Mouse (Mus musculus) bone marrow, adult 2 months (tissue): ENCODE data around the gene Igfbpl1. TPM values are rescaled to one million over a fixed set of nuclear protein-coding genes. Genes with fewer than 3 reads are reported as not detected.

ENCODE experiments used
- H3K27ac ChIP-seq: fragments of 200-500 bp; 2 replicates; pipeline ENCODE4 v1.5.1; 2012; ENCODE audit warnings: low read depth, mild to moderate bottlenecking, control low read depth, inconsistent platforms, low read length; ENCODE audit not compliant: control insufficient read depth, poor library complexity, insufficient read depth
- H3K4me1 ChIP-seq: fragments of 200-500 bp; 2 replicates; pipeline ENCODE4 v1.6.1; 2011; ENCODE audit warnings: low read length; ENCODE audit not compliant: control insufficient read depth, insufficient read depth
- H3K4me3 ChIP-seq: fragments of 200-500 bp; replicated peaks from 2 replicates; pipeline ENCODE3; 2011; ENCODE audit warnings: mild to moderate bottlenecking, low read depth, low read length, control low read depth; ENCODE audit not compliant: control insufficient read depth
- CTCF ChIP-seq: fragments of 200-500 bp; IDR thresholded peaks from 2 replicates; pipeline ENCODE4 v1.5.1; 2011; ENCODE audit warnings: low read length, control low read depth; ENCODE audit not compliant: control insufficient read depth, insufficient read depth
- POLR2A ChIP-seq: fragments of 200-500 bp; IDR thresholded peaks from 2 replicates; pipeline ENCODE4 v1.6.1; 2011; ENCODE audit warnings: low read depth, mild to moderate bottlenecking, control low read depth, low read length, borderline replicate concordance; ENCODE audit not compliant: control insufficient read depth
- WGBS: fragments of 180-500 bp; shearing (Covaris S2); methylation state at CpG from one replicate; pipeline ENCODE4 v1.1.7; 2018; 5-methylcytosine and 5-hydroxymethylcytosine counted together
- polyA plus RNA-seq: library from polyadenylated mRNA; stranded (reverse); fragments of >200 nt; gene quantifications from 2 replicates; pipeline ENCODE4 v1.2.4, GENCODE M21; 2011; ENCODE audit warnings: low replicate concordance; ENCODE audit not compliant: missing spikeins, insufficient read depth, insufficient read length

Igfbpl1 gene
- polyA plus RNA-seq, 1 experiment, result 1.6 TPM

- H3K4me3 ChIP-seq, result no peak overlapping the region
Measured at GRCm38 (mm10) chr4:45849419-45849818, 22.7 kb upstream of the Igfbpl1 start.

GRCm38 (mm10) chr4:45848825-45849156, 22.1 kb upstream of the Igfbpl1 start:
- no peak overlapping the region for H3K27ac ChIP-seq

More at GRCm38 (mm10) chr4:45849419-45849818, 22.7 kb upstream of the Igfbpl1 start:
- no peaks in the 10 kb centered on the region for H3K4me1 ChIP-seq
- TF ChIP-seq CTCF (no peak), POLR2A (no peak)
- H3K27ac ChIP-seq, result no peak overlapping the region
- 39% methylated on average over 1 of the region's 1 CpGs for WGBS

DNA sequence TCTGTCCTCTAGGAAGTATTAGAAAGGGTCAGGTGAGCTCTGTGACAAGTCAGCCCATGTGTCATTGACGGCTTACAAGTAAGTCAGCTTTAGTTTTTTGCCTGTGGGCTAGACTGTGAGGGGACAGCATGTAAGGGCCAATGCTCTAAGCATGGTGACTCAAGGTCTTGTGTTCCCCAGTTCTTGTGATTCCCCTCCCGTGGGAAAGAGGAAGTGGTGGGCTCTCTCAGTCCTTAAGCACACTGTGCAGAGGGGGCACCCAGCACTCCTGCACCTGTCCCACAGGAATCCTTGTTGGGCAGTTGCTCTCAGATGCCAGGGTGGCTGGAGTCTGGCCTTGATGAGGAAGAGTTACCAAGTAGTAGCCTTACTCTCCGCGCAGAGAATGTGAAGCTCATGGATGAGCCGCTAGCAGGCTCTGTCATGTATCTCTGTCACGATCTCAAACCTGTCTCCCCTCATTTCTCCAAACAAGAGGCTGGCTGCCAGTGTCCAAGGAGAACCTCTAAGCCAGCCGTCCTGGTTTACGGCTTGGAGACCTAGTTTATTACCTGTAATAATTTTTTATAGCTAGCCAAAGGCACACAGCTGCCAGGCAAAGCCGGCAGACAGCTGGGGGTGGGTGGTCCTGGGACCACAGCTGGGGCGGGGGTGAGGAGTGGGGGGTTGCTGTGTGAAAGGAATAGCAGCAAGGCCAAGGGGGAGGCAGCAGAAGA, 21.5 kb upstream of the Igfbpl1 start, which contains the start of gene Stra6l:
Gene Stra6l (plus strand): TSS at position 556 of the 716 bp plus-strand sequence.
- WGBS, result 25% methylated on average over 10 of the region's 10 CpGs
- Histone ChIP-seq H3K4me3 (no peak within 1 kb of the TSS), H3K4me1 (no peaks in the 10 kb centered on the region), H3K27ac (no peak within 1 kb of the TSS)
- TF ChIP-seq CTCF, result no peak
- no peak for TF ChIP-seq POLR2A

More at GRCm38 (mm10) chr4:45848825-45849156, 22.1 kb upstream of the Igfbpl1 start:
- TF ChIP-seq POLR2A (no peak), CTCF (no peak)
- H3K4me1 ChIP-seq, result no peaks in the 10 kb centered on the region
- WGBS, result 37% methylated on average over 10 of the region's 10 CpGs
- H3K4me3 ChIP-seq, result no peak overlapping the region

DNA sequence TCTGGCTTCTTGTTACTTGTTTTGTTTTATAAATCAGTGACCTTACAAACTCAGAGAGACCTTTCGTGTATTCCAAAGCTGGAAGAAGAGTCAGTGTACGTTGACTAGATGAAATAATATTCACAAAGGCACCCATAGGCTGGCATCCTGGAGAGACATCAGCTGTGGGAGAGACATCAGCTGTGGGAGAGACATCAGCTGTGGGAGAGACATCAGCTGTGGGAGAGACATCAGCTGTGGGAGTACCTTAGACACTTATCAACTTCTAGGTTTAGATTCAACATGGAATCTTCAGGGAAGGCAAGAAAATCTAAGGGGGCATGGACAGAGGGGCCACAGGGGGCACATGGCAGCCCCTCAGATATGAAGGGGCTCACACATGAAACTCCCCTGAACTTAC, 19.5 kb upstream of the Igfbpl1 start:
- Histone ChIP-seq H3K4me1 (no peaks in the 10 kb centered on the region), H3K27ac (no peak overlapping the region), H3K4me3 (no peak overlapping the region)
- WGBS, result 76% methylated on average over 2 of the region's 2 CpGs
- TF ChIP-seq CTCF (no peak), POLR2A (no peak)

DNA sequence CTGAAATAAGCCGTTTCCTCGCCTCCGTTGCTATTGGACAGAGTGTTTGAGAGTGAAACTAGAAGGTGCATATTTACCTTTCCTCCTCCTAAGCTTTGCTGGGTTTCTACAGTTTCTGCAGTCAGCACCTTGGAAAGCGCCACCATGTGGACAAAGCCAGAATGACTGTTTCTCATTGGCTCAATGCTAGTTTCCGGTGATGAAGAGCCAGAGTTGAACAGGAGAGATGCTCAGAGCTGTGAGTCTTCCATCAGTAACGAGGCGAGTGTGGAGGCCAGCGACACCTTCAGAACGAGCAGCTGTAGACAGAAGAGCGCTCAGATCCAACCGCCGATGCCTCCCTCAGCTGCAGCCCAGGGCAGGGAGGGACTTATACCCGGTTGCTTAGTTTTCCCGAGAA, 17.6 kb upstream of the Igfbpl1 start:
- H3K4me3 ChIP-seq, result no peak overlapping the region
- H3K27ac ChIP-seq, result no peak overlapping the region; the same call in 1 of the 2 replicates
- 43% methylated on average over 14 of the region's 14 CpGs for WGBS
- no peaks in the 10 kb centered on the region for H3K4me1 ChIP-seq
- TF ChIP-seq CTCF (peak; percentile 41; the same call in 1 of the 2 replicates), POLR2A (no peak)

GRCm38 (mm10) chr4:45833461-45833860, 6.7 kb upstream of the Igfbpl1 start:
- TF ChIP-seq CTCF, result no peak
- TF ChIP-seq POLR2A, result no peak
- H3K4me1 ChIP-seq, result no peaks in the 10 kb centered on the region
- no peak overlapping the region for H3K27ac ChIP-seq
- H3K4me3 ChIP-seq, result no peak overlapping the region
- WGBS, result 45% methylated on average over 5 of the region's 5 CpGs

GRCm38 (mm10) chr4:45831996-45832395, 5.3 kb upstream of the Igfbpl1 start:
- Histone ChIP-seq H3K4me3 (no peak overlapping the region), H3K27ac (no peak overlapping the region), H3K4me1 (no peaks in the 10 kb centered on the region)
- WGBS, result 78% methylated on average over 7 of the region's 7 CpGs
- TF ChIP-seq POLR2A (no peak), CTCF (no peak)

DNA sequence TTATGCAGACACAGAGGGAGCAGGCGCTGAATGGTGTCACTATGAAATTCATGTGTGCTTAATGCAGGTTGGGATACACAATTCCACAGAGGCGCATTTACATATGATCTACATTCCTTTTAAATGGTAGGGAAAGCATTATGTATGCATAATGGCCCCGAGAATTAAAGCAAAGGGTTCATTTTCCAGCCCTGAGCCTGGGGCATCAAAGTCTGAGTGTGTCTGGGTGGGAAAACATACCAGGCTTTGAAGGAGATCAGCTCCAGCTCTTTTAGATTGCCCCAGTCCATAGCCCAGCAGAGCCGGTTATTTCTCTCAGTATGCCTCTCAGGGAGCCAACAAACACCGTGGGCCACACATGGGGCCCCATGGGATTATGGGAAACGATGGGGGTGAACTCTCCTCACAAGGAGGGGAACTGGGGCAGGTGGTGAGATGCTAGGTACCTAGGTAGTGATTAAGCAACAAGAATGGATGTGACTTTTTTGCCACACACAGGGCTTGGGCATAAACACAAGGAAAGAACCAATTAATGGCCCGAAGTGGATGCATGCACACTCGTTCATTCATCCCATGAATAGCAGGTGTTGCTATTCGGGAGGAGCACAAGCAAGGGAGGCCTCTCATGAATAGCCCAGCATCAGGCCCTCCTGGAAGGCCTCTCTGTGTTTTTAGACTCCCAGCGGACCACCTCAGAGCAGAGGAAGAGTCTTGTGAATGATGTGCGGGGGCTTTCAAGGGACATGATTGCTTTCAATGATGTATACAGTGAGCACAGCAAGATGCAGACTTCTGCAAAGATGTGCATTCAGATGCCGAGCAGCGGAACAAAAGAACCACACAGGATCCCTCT, 3.4 kb upstream of the Igfbpl1 start:
- TF ChIP-seq POLR2A (no peak), CTCF (no peak)
- WGBS, result 62% methylated on average over 13 of the region's 13 CpGs
- no peaks in the 10 kb centered on the region for H3K4me1 ChIP-seq
- H3K27ac ChIP-seq, result no peak overlapping the region
- H3K4me3 ChIP-seq, result no peak overlapping the region
